Mouse (Mus musculus): ENCODE measurements around the gene Tcaf3.
A peak's percentile ranks its signal among the peaks of the same experiment; 100 is the strongest.

Gene Tcaf3

DNA sequence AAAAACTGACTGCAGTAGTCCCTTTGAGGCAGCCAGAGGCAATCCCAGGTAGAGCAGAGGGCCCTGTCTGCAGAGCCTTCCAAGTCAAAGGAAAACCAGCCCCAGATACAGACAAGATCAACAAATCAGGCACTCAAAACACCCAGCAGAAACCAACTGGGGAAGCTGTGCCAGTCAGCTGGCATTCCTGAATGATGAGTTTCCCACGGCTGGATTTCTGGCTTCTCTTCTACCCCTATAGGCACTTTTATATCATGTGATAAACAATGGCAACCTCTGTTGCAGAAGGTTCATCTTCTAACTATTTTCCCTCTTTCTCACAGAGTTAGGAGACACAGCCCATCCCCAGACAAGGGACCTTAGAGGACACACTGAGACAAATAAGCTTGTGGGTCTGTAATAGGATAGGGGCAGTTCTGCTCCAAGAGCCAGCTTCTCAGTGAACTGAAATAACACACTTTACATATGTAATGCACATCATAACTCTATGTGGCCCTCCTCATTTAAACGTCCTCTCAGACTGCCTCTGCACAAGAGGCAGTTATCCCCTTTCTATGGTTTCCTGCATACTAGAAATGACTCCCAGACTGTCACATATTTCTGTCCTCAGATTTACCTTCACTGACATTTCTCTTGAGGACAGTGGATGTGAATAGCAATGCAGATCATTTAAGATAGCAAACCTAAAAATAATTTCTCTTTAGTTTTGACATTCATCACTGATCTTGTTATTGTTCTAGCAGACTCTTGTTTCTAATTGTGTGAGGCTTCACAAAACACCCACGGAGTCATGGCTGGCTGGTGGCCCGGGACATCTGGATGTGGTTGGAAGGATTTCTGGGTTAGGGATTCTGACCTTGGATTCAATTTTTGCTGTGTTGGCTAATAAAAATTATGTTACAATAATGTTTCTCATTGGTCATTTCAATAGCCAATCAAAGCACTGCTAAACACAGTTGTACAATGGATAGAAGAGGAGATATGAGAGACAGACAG lies 55.2 kb downstream of the Tcaf3 start:
- DNase-seq (ENCODE audit: low spot score in 2 of 2): peak in 1 of 2 experiments; percentile 11

DNA sequence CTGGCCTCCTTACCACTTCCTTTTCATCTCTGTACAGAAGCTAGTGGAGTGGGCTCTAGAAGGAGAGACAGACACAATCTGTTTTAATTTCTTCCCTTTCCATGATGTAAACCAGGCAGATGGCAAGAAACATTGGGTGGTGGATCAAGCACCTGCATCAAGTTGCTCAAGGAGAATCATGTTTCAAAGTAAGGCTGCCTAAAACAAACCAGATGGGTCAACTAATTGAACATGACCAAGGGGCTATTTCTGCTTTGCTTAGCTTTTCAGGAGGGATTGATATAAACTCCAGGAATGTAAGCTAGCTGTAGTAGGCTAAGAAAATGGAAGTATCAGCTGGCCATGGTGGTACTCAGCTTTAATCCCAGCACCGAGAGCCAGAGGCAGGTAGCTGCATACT lies 56.8 kb downstream of the Tcaf3 start:
- no peak for DNase-seq (ENCODE audit: low spot score in 2 of 2)

DNA sequence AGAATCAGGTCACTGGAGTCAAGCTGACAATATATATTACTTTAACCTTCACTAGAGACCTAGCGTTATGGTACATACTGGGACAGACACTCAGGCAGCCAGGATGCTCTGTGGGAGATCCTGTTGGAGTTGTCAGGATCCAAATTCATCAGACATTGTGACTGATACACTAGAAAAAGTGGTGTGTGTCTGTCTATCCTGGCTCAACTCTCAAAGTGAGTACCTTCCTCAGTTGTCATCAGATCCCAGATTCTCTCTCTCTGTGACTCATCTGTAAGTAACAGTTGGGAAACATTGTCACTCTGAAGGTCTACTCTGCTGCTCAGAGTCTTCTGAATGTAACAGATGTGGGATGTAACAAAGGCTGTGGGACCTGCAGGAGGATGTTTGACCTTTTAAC lies 57.8 kb downstream of the Tcaf3 start:
- DNase-seq (ENCODE audit: low spot score in 2 of 2): no peak

Data from left cerebral cortex, adult 9 months (tissue).